Mouse (Mus musculus): ENCODE data around the gene Egflam. TPM values are rescaled to one million over a fixed set of nuclear protein-coding genes. Genes with fewer than 3 reads are reported as not detected.

Egflam gene
- polyA plus RNA-seq, 1 experiment from 2014 or later, result 4.9 TPM

DNA sequence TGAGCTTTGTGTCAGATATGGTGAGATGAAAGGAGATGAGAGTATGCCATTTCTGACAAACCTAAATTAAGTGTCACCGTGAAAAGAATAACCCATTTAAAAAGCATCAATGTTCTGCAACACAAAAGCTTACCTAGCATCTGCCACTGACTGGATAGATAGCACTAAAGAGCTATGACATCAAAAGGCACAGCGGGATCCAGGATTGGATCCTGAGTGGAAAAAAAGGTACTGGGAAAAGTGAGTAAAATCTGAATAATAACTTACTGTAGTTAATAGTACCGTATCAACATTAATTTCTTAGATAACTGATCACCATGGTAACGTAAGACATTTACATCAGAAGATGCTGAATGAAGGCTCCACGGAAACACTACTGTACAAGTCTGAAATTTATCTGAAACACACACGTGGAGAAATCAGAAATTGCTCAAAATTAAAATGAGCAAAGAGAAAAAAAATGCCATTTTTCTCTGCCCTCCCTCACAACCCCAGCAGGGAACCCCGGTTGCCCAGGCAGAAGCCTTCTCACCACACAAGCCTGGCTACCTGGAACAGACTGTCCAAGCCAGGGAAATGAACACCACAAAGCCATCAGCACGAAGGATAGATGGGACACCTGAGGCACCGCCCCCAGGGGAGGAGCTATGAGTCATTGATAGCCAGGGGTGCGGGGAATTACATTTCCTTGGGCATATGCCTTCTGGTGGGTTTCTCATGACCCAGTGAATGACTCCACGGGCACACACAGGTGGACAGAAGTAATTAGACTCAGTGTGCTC is 63.5 kb downstream of the Egflam start:
- Histone ChIP-seq H3K4me1 (no peaks in the 10 kb centered on the region), H3K9me3 (no peaks in the 10 kb centered on the region), H3K27me3 (ENCODE audit: poor library complexity, severe bottlenecking) (no peaks in the 10 kb centered on the region), H3K4me3 (no peak overlapping the region), H3K36me3 (replicated peaks) (no peaks in the 10 kb centered on the region), H3K27ac (no peak overlapping the region)
- WGBS, result 91% methylated on average over 11 of the region's 11 CpGs
- no peak for DNase-seq (ENCODE audit: extremely low spot score, low spot score)

DNA sequence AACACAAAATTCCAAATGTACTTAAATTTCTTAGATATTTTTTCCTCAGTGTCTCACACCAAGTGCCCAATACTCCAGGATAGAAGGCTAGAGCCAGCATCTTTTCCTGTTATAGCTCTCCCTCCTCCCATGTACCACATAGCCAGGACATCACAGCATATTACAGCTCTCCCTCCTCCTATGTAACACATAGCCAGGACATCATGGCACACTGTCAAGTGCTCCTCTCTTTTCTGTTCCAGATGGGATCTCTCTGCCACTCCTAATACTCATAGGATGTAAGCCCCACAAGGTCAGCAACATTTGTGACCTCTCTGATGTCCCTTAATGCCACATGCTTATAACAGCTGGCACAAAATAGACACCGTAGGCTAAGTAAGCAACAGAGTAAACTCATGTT is 65.3 kb downstream of the Egflam start:
- H3K9me3 ChIP-seq, result no peaks in the 10 kb centered on the region
- WGBS, result 94% methylated on average over 1 of the region's 1 CpGs
- no peaks in the 10 kb centered on the region for H3K36me3 ChIP-seq (replicated peaks)
- DNase-seq (ENCODE audit: extremely low spot score, low spot score), result no peak
- no peak overlapping the region for H3K4me3 ChIP-seq
- no peaks in the 10 kb centered on the region for H3K4me1 ChIP-seq
- H3K27ac ChIP-seq, result no peak overlapping the region
- H3K27me3 ChIP-seq (ENCODE audit: poor library complexity, severe bottlenecking), result no peaks in the 10 kb centered on the region

DNA sequence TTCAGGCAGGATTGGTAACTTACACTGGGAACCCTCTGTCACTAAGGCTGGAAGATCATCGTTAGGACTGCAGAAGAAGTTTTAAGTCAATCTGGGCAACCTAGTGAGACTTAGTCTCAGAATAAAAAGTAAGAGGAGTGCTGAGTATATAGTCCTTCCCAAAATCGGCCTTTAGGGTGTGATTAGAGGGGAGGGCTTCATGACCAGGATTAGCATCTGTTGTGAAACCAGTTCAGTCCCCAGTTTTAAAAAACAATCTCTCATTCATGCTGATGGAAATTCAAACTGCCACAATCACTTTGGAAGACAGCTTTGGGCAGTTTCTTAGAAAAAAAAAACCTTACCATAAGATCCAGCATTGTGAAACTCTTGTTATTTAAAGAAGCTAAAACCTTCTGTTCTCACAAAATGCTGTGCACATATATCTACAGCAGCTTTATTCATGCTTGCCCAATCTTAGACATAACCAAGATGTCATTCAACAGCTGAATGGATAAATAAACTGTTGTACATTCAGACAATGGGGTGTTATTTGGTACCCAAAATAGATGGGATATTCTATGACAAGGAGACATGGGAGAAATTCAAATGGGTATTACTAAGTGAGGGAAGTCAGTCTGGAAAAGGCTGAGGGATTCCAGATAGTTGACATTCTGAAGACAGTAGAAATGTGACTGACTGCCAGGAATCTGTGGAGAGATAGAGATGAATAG is 75.4 kb downstream of the Egflam start:
- no peak for DNase-seq (ENCODE audit: extremely low spot score, low spot score)
- H3K36me3 ChIP-seq (replicated peaks), result no peaks in the 10 kb centered on the region
- H3K9me3 ChIP-seq, result no peaks in the 10 kb centered on the region
- WGBS, result 85% methylated on average over 2 of the region's 2 CpGs
- H3K4me1 ChIP-seq, result no peaks in the 10 kb centered on the region
- H3K4me3 ChIP-seq, result no peak overlapping the region
- H3K27ac ChIP-seq, result no peak overlapping the region
- no peaks in the 10 kb centered on the region for H3K27me3 ChIP-seq (ENCODE audit: poor library complexity, severe bottlenecking)

DNA sequence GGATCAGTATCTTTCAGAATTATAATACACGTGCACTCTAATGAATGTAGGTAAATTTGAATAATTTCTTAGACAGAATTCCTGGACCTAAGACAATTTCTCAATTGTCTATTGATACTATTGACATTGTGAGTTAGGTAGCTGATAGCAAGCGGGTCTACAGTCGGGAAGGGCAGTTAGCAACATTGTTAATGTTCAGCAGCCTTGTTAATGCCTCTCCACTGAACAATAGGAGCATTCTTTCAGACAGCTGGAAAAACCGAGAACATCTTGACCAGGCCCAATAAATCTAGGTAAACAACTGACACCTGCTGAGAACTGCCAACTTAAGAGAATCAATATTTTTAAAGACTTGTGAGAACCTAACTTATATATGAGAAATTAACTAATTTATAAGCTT is 77.3 kb downstream of the Egflam start:
- no peaks in the 10 kb centered on the region for H3K4me1 ChIP-seq
- H3K27me3 ChIP-seq (ENCODE audit: poor library complexity, severe bottlenecking), result no peaks in the 10 kb centered on the region
- H3K4me3 ChIP-seq, result no peak overlapping the region
- WGBS, result 74% methylated on average over 4 of the region's 4 CpGs
- H3K36me3 ChIP-seq (replicated peaks), result no peaks in the 10 kb centered on the region
- H3K27ac ChIP-seq, result no peak overlapping the region
- H3K9me3 ChIP-seq, result no peaks in the 10 kb centered on the region
- no peak for DNase-seq (ENCODE audit: extremely low spot score, low spot score)

DNA sequence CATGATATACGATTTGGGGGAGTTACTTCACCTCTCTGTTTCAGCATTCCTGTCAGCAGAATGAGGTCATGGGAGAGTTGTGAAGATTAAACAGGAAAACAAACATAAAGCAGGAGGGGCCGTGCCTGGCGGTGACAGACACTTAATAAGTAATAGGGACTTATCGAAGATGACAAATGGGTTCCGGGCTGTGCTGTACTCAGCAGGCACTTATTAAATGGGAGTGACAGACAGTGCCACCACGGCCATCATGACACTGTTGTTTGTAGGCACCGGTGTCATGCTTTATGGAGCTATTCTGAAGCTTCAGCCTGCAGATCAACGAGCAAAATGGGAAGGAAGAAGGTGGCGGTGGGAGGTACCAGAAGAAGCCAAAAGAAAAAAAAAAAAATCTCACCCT is 82.7 kb downstream of the Egflam start:
- H3K36me3 ChIP-seq (replicated peaks), result no peaks in the 10 kb centered on the region
- WGBS, result 88% methylated on average over 9 of the region's 9 CpGs
- no peak overlapping the region for H3K4me3 ChIP-seq
- no peak for DNase-seq (ENCODE audit: extremely low spot score, low spot score)
- no peaks in the 10 kb centered on the region for H3K4me1 ChIP-seq
- H3K27me3 ChIP-seq (ENCODE audit: poor library complexity, severe bottlenecking), result no peaks in the 10 kb centered on the region
- no peak overlapping the region for H3K27ac ChIP-seq
- no peaks in the 10 kb centered on the region for H3K9me3 ChIP-seq

DNA sequence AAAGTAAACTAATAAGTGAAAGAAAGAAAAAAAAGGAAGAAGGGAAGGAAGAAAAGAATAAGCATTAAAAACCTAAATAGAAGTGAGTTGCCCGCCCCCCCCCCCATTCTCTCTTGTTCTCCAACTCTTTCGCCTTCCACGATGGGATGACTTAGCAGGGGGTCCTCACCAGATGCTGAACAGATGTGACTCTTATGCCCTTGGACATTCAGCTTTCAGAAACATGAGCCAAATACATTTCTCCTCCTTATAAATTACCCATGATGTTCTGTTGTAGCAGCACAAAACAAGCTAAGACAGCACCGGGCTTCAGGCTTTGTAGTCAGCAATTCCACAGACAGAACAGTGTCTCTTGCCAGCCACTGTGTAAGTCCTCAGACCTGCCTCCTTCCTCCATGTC is 89.5 kb downstream of the Egflam start:
- no peak for DNase-seq (ENCODE audit: extremely low spot score, low spot score)
- 89% methylated on average over 4 of the region's 4 CpGs for WGBS

DNA sequence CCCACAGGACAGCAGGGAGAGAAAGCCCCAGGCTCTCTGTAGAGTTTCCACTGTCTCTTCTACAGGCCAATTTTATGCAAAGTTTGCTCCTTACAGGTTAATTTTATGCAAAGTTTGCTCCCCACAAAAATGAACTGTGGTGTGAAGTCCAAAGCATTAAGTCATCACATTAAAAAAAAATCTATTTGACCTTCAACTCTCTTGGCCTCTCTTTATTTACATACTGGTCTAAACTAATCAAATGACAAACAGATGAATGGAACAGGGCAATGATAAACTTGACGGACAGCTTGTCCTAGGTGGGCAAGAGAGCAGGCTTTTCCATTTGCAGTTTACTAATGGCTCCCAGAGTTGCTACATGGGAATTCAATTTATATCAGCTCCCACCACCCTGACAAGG is 98.3 kb downstream of the Egflam start:
- Histone ChIP-seq H3K9me3 (no peaks in the 10 kb centered on the region), H3K27me3 (ENCODE audit: poor library complexity, severe bottlenecking) (no peaks in the 10 kb centered on the region), H3K4me3 (no peak overlapping the region), H3K27ac (no peak overlapping the region), H3K36me3 (replicated peaks) (no peaks in the 10 kb centered on the region), H3K4me1 (0 out of 2 replicates have a peak, but pooled peaks cover 5% of the 10 kb centered on the region)
- DNase-seq (ENCODE audit: extremely low spot score, low spot score), result no peak
- 98% methylated on average over 1 of the region's 1 CpGs for WGBS

More for the DNA sequence above, 89.5 kb downstream of the Egflam start:
- Histone ChIP-seq H3K27ac (no peak overlapping the region), H3K4me1 (no peaks in the 10 kb centered on the region), H3K4me3 (no peak overlapping the region), H3K36me3 (replicated peaks) (no peaks in the 10 kb centered on the region), H3K27me3 (ENCODE audit: poor library complexity, severe bottlenecking) (no peaks in the 10 kb centered on the region), H3K9me3 (no peaks in the 10 kb centered on the region)

DNA sequence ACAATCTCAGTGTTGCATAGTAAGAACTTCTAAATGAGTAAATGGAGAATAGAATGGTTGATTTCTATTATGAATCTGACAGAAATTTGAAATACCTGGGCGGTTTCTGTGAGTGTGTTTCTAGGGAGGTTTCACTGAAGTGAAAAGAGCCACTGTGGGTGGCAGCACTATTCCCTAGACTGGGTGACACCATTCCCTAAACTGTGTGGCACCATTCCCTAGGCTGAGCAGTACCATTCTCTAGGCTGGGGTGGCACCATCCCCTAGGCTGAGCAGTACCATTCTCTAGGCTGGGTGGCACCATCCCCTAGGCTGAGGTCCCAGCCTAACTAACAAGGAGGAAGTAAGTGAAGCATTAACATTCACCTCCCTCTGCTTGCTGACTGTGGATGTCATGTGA is 103.0 kb downstream of the Egflam start:
- Histone ChIP-seq H3K4me3 (no peak overlapping the region), H3K27me3 (ENCODE audit: poor library complexity, severe bottlenecking) (no peaks in the 10 kb centered on the region), H3K36me3 (replicated peaks) (no peaks in the 10 kb centered on the region), H3K27ac (no peak overlapping the region), H3K9me3 (no peaks in the 10 kb centered on the region), H3K4me1 (0 out of 2 replicates have a peak, but pooled peaks cover 5% of the 10 kb centered on the region)
- DNase-seq (ENCODE audit: extremely low spot score, low spot score), result no peak
- 94% methylated on average over 1 of the region's 1 CpGs for WGBS

DNA sequence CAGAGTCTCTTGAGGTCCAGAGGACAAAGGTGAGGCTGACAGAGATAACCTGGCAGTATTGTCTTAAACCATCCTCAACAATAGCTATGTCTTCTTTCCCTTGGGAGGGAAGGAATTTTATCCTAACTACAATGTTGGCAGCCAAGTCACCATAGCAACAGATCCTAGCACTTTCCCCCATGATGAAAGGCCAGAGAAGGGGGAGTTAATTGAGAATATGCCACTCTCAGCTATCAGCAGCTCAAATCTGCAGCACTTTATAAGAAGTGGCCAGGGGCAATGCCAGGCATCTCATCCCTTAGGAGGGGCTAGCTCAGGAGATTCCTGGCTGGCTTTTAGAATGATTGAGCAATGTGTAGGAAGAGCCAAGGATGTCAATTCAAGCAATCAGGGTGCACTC is 105.3 kb downstream of the Egflam start:
- DNase-seq (ENCODE audit: extremely low spot score, low spot score), result no peak
- H3K36me3 ChIP-seq (replicated peaks), result no peaks in the 10 kb centered on the region
- H3K27me3 ChIP-seq (ENCODE audit: poor library complexity, severe bottlenecking), result no peaks in the 10 kb centered on the region
- no peaks in the 10 kb centered on the region for H3K4me1 ChIP-seq
- no peak overlapping the region for H3K4me3 ChIP-seq
- no peak overlapping the region for H3K27ac ChIP-seq
- H3K9me3 ChIP-seq, result no peaks in the 10 kb centered on the region

DNA sequence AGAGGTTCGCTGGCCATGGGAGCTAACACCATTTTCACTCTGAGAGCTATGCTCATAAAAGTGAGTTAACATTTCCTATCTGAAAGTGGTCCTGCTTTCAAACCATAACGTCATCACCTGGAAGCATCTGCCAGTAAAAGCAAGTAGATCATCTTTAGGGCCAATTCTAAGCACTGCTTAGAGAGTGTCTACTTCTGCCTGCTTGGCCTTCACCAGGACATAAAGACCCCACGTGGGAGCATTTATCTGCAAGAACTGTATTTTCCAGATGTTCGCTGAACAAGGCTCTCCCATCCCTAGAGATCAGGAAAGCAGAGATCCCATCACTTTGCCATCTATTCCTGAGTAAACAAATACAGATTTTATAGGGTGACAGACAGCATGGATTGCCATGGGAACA is 108.2 kb downstream of the Egflam start:
- 91% methylated on average over 4 of the region's 4 CpGs for WGBS
- H3K4me1 ChIP-seq, result no peaks in the 10 kb centered on the region
- H3K27ac ChIP-seq, result no peak overlapping the region
- no peaks in the 10 kb centered on the region for H3K36me3 ChIP-seq (replicated peaks)
- no peak overlapping the region for H3K4me3 ChIP-seq
- no peaks in the 10 kb centered on the region for H3K27me3 ChIP-seq (ENCODE audit: poor library complexity, severe bottlenecking)
- no peaks in the 10 kb centered on the region for H3K9me3 ChIP-seq
- no peak for DNase-seq (ENCODE audit: extremely low spot score, low spot score)

DNA sequence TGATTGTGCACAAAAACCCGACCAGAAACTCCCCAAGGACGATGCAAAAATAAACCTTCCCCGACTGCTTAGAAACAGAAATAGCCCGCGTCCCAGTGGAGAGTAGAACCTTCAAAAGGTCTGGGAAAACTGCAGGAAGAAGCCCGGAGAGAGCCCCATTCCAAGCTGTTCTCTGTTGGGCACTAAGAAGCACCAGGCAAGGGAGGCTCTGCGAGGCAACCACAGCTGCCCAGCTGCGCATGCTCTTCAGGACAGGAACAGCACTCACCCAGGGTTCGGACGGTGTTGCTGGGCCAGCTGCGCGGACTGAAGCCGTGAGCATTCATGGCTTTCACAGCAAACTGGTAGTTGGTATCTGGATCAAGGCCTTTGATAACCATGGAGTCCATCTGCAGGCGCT is 108.7 kb downstream of the Egflam start:
- Histone ChIP-seq H3K36me3 (replicated peaks) (no peaks in the 10 kb centered on the region), H3K9me3 (no peaks in the 10 kb centered on the region), H3K27me3 (ENCODE audit: poor library complexity, severe bottlenecking) (no peaks in the 10 kb centered on the region), H3K4me3 (no peak overlapping the region), H3K27ac (no peak overlapping the region), H3K4me1 (no peaks in the 10 kb centered on the region)
- 79% methylated on average over 14 of the region's 14 CpGs for WGBS
- DNase-seq (ENCODE audit: extremely low spot score, low spot score), result no peak

DNA sequence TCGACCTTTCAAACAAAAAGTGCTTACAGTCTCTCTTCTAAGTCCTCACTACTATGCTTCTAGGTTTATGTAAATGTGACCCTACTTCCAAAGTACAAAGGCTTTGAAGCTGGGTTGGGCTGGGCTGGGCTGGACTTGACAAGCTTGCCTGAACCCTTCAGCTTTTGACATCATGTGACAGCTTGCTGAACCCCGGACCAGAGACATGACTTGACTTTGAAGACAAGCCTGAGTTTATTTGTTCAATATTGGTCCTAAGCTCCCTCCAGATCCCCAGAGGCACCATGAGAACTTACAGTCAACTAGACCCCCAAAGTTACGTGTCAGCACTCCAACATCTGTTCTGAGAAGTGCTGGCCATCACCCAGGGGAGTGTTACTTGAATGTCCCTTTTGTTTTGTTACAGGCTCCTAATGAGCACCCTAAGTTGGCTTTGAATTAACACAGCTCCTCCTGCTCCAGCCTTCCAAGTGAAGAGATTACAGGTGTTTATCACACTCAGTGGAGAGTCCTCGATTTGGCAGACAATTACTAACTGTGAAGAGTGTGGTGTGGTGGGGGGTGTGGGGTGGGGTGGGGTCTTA is 109.3 kb downstream of the Egflam start:
- DNase-seq (ENCODE audit: extremely low spot score, low spot score), result no peak
- WGBS, result 63% methylated on average over 4 of the region's 4 CpGs
- no peaks in the 10 kb centered on the region for H3K4me1 ChIP-seq

DNA sequence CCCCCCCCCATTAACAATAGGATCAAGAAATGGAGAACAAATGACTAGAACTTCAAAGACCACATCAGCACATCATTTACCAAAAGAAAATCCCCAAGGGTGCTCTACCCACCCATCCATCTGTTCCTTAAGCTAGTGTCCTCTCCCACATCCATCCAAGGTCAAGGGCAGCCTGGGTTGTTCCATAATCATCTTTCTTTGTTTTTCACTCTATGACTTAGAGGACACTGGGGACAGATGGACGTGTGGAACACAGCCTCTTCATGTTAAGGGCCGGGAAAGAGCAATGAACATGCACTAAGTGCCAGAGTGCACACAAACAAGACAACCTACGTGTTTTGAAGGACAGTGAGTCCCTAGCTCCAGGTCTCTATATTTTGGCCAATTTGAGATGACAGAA is 110.3 kb downstream of the Egflam start:
- H3K4me1 ChIP-seq, result no peaks in the 10 kb centered on the region
- H3K27ac ChIP-seq, result no peak overlapping the region
- no peak for DNase-seq (ENCODE audit: extremely low spot score, low spot score)
- H3K36me3 ChIP-seq (replicated peaks), result no peaks in the 10 kb centered on the region
- no peaks in the 10 kb centered on the region for H3K9me3 ChIP-seq
- no peaks in the 10 kb centered on the region for H3K27me3 ChIP-seq (ENCODE audit: poor library complexity, severe bottlenecking)
- WGBS, result 82% methylated on average over 3 of the region's 3 CpGs
- H3K4me3 ChIP-seq, result no peak overlapping the region

More for the DNA sequence above, 109.3 kb downstream of the Egflam start:
- Histone ChIP-seq H3K36me3 (replicated peaks) (no peaks in the 10 kb centered on the region), H3K27me3 (ENCODE audit: poor library complexity, severe bottlenecking) (no peaks in the 10 kb centered on the region), H3K9me3 (no peaks in the 10 kb centered on the region), H3K27ac (no peak overlapping the region), H3K4me3 (no peak overlapping the region)
